Mouse (Mus musculus) limb, embryonic 13.5 days (tissue): ENCODE data around the gene Clasp1. TPM values are rescaled to one million over a fixed set of nuclear protein-coding genes. Genes with fewer than 3 reads are reported as not detected.
A peak's percentile ranks its signal among the peaks of the same experiment; 100 is the strongest.

ENCODE experiments used
- ATAC-seq: fragments of 200-750 bp; cut with Nextera tagmentation; 2 replicates; pipeline ENCODE4 v1.8.0; 2017; ENCODE audit warnings: low read depth, moderate number of reproducible peaks, moderate TSS enrichment; ENCODE audit not compliant: low FRiP score
- H3K27ac ChIP-seq: fragments of 300-500 bp; sonication (generic); 2 replicates; pipeline ENCODE4 v1.5.1; 2015; ENCODE audit warnings: inconsistent platforms, mild to moderate bottlenecking, moderate library complexity
- H3K27me3 ChIP-seq: fragments of 300-500 bp; sonication (generic); 2 replicates; pipeline ENCODE4 v1.6.1; 2015; ENCODE audit warnings: mild to moderate bottlenecking, inconsistent platforms
- H3K36me3 ChIP-seq: fragments of 300-500 bp; sonication (generic); 2 replicates; pipeline ENCODE4 v1.6.1; 2015; ENCODE audit warnings: inconsistent platforms, mild to moderate bottlenecking, moderate library complexity
- H3K4me1 ChIP-seq: fragments of 300-500 bp; sonication (generic); 2 replicates; pipeline ENCODE4 v1.6.1; 2015; ENCODE audit warnings: inconsistent platforms
- H3K4me2 ChIP-seq: fragments of 300-500 bp; sonication (generic); replicated peaks from 2 replicates; pipeline ENCODE4 v1.6.1; 2015; ENCODE audit warnings: inconsistent platforms, mild to moderate bottlenecking, moderate library complexity
- H3K4me3 ChIP-seq: fragments of 300-500 bp; sonication (generic); 2 replicates; pipeline ENCODE4 v1.5.1; 2015; ENCODE audit warnings: moderate library complexity, mild to moderate bottlenecking, inconsistent platforms
- H3K9ac ChIP-seq: fragments of 300-500 bp; sonication (generic); 2 replicates; pipeline ENCODE4 v1.6.1; 2015; ENCODE audit warnings: mild to moderate bottlenecking, inconsistent platforms
- H3K9me3 ChIP-seq: fragments of 300-500 bp; sonication (generic); 2 replicates; pipeline ENCODE4 v1.6.1; 2016; ENCODE audit warnings: inconsistent platforms
- WGBS: fragments of 180-500 bp; shearing (Covaris S2); methylation state at CpG from one replicate; pipeline ENCODE4 v1.1.7; 2015; 5-methylcytosine and 5-hydroxymethylcytosine counted together
- polyA plus RNA-seq: library from polyadenylated mRNA; unstranded; fragments of >200 nt; fragmentation: Nextera tagmentation; extraction: Ambion mirVana; gene quantifications from 2 replicates; pipeline ENCODE4 v1.2.1, GENCODE M21; 2015

The Clasp1 gene
- polyA plus RNA-seq, 1 experiment from 2014 or later = 66.3 TPM

- 0 out of 2 replicates have a peak, but pooled peaks cover 4% of the 10 kb centered on the region for H3K4me1 ChIP-seq
- 68% methylated on average over 3 of the region's 3 CpGs for WGBS
- no peaks in the 10 kb centered on the region for H3K27me3 ChIP-seq
These were observed 96.7 kb downstream of the Clasp1 start for GRCm38 (mm10) chr1:118485572-118485971.

DNA sequence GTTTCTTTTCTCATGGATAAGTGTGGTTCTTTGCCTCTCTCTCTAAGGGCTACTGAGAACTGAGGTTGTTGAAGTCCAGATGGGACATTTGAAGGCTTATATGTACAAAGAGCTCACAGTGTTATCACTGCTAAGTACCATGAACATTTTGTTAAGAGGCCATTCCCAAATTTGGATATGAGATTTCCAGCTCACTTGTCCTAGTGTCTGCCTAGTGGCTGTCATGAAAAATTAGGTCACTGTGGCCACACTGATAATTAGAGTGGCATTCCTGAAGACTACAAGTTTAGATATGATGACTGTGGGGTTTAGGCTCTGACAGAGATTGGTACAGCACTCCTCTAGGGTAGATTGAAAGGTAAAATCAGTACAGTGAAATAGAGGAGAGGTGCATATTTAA lies 97.2 kb downstream of the Clasp1 start:
- Histone ChIP-seq H3K27ac (no peak overlapping the region), H3K9me3 (no peaks in the 10 kb centered on the region), H3K9ac (no peak overlapping the region), H3K4me3 (no peak overlapping the region), H3K4me1 (0 out of 2 replicates have a peak, but pooled peaks cover 4% of the 10 kb centered on the region), H3K27me3 (no peaks in the 10 kb centered on the region), H3K36me3 (0 out of 2 replicates have a peak, but pooled peaks cover 6% of the 10 kb centered on the region), H3K4me2 (no peak overlapping the region)
- no peak for ATAC-seq

More at GRCm38 (mm10) chr1:118485572-118485971, 96.7 kb downstream of the Clasp1 start:
- 0 out of 2 replicates have a peak, but pooled peaks cover 6% of the 10 kb centered on the region for H3K36me3 ChIP-seq
- H3K9ac ChIP-seq = no peak overlapping the region
- H3K4me3 ChIP-seq = no peak overlapping the region
- H3K27ac ChIP-seq = no peak overlapping the region
- H3K9me3 ChIP-seq = no peaks in the 10 kb centered on the region
- H3K4me2 ChIP-seq = no peak overlapping the region
- ATAC-seq = no peak

DNA sequence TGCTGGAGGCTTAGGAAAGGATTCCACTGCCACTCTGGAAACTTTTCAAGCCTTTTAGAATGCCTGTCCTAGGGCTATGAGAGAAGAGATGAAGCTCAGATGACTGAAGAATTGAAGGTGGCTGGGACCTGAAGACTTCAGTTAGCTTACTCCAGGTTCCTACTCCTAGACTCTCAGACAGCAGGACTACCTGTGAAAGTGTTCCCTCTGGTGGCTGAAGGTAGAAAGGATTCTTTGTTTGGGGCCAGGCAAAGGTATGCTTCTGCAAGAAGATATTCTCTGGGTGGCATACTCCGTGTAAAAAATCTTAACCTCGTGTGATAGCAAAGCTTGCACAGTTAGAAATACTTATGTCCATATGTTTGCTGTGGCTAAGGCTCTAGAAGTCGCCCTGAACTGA lies 104.0 kb downstream of the Clasp1 start:
- no peak for ATAC-seq
- H3K9ac ChIP-seq = no peak overlapping the region
- H3K4me3 ChIP-seq = no peak overlapping the region
- WGBS = 83% methylated on average over 3 of the region's 3 CpGs
- no peak overlapping the region; the same call in 1 of the 2 replicates for H3K27ac ChIP-seq
- no peaks in the 10 kb centered on the region for H3K27me3 ChIP-seq
- peaks cover 5% of the 10 kb centered on the region for H3K36me3 ChIP-seq
- H3K9me3 ChIP-seq = no peaks in the 10 kb centered on the region
- H3K4me2 ChIP-seq = no peak overlapping the region
- peaks cover 8% of the 10 kb centered on the region; the same call in 1 of the 2 replicates for H3K4me1 ChIP-seq

GRCm38 (mm10) chr1:118494551-118494950 lies 105.7 kb downstream of the Clasp1 start:
- Histone ChIP-seq H3K4me1 (peaks cover 8% of the 10 kb centered on the region; the same call in 1 of the 2 replicates), H3K27ac (no peak overlapping the region), H3K9me3 (no peaks in the 10 kb centered on the region), H3K4me3 (no peak overlapping the region), H3K36me3 (peaks cover 20% of the 10 kb centered on the region), H3K4me2 (no peak overlapping the region), H3K27me3 (no peaks in the 10 kb centered on the region), H3K9ac (no peak overlapping the region)
- 80% methylated on average over 9 of the region's 9 CpGs for WGBS
- no peak for ATAC-seq

- H3K36me3 ChIP-seq = peaks cover 56% of the 10 kb centered on the region
- no peak overlapping the region for H3K9ac ChIP-seq
- H3K27me3 ChIP-seq = no peaks in the 10 kb centered on the region
- H3K9me3 ChIP-seq = no peaks in the 10 kb centered on the region
- WGBS = 77% methylated on average over 5 of the region's 5 CpGs
- no peak overlapping the region for H3K27ac ChIP-seq
- H3K4me1 ChIP-seq = peaks cover 8% of the 10 kb centered on the region; the same call in 1 of the 2 replicates
- ATAC-seq = peak; percentile 48
- H3K4me2 ChIP-seq = no peak overlapping the region
- H3K4me3 ChIP-seq = no peak overlapping the region
These were observed 109.5 kb downstream of the Clasp1 start for GRCm38 (mm10) chr1:118498311-118498710.

- Histone ChIP-seq H3K36me3 (peaks cover 76% of the 10 kb centered on the region), H3K4me2 (no peak overlapping the region), H3K9me3 (no peaks in the 10 kb centered on the region), H3K4me3 (no peak overlapping the region), H3K9ac (no peak overlapping the region), H3K27ac (no peak overlapping the region), H3K27me3 (no peaks in the 10 kb centered on the region), H3K4me1 (no peaks in the 10 kb centered on the region)
- ATAC-seq = no peak
- 94% methylated on average over 11 of the region's 11 CpGs for WGBS
These were observed 111.7 kb downstream of the Clasp1 start for GRCm38 (mm10) chr1:118500606-118501005.

GRCm38 (mm10) chr1:118501691-118502090 lies 112.8 kb downstream of the Clasp1 start:
- H3K36me3 ChIP-seq = peaks cover 87% of the 10 kb centered on the region
- no peak overlapping the region for H3K27ac ChIP-seq

DNA sequence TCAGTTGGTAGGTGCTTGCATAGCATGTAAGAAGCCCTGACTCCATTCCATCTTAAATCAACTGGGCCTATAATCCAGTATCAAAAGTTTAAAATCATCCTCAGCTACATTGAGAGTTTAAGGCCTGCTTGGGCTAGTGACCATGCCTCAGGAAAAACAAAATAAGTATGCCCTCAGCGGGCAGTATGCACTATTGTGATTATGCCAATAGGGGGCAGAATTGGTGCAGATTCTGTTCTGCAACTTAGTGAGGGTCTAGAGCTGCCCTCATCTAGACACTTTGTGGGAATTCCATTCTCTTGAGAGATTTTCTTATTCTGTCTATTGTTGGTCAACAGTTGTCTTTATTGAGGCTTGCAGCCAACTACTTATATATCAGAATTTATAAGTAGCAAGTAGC lies 116.9 kb downstream of the Clasp1 start:
- H3K9me3 ChIP-seq = no peaks in the 10 kb centered on the region
- no peak overlapping the region for H3K4me2 ChIP-seq
- peaks cover 95% of the 10 kb centered on the region for H3K36me3 ChIP-seq
- H3K9ac ChIP-seq = no peak overlapping the region
- H3K4me3 ChIP-seq = no peak overlapping the region
- H3K4me1 ChIP-seq = no peaks in the 10 kb centered on the region
- no peak overlapping the region for H3K27ac ChIP-seq
- no peaks in the 10 kb centered on the region for H3K27me3 ChIP-seq
- WGBS = 95% methylated on average over 1 of the region's 1 CpGs
- no peak for ATAC-seq

More at GRCm38 (mm10) chr1:118501691-118502090, 112.8 kb downstream of the Clasp1 start:
- H3K4me3 ChIP-seq = no peak overlapping the region
- no peaks in the 10 kb centered on the region for H3K4me1 ChIP-seq
- H3K27me3 ChIP-seq = no peaks in the 10 kb centered on the region
- no peak for ATAC-seq
- H3K9ac ChIP-seq = no peak overlapping the region
- H3K4me2 ChIP-seq = no peak overlapping the region
- no peaks in the 10 kb centered on the region for H3K9me3 ChIP-seq
- WGBS = 79% methylated on average over 2 of the region's 2 CpGs

DNA sequence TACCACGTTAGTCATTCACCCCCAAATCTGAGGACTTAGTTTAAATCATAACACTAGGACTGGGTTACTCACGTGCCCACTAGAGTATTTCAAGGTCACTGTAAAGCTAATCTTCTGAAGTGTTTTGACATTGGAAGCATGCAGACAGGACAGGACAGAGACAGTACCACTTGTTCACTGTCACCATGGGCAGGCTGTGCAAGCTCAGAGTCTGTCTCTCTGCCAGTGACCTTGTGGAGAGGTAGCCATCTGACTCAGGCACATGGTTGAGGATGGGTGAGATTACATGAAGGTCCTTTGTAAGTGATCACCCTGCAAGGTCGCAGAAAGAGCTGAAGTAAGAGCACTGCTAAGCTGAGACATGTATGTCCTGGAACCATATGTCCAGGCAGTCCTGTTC lies 122.1 kb downstream of the Clasp1 start:
- Histone ChIP-seq H3K36me3 (peaks cover 100% of the 10 kb centered on the region), H3K9me3 (no peaks in the 10 kb centered on the region), H3K27me3 (no peaks in the 10 kb centered on the region), H3K4me1 (no peaks in the 10 kb centered on the region), H3K4me3 (no peak overlapping the region), H3K9ac (no peak overlapping the region), H3K4me2 (no peak overlapping the region), H3K27ac (no peak overlapping the region)
- 91% methylated on average over 3 of the region's 3 CpGs for WGBS
- ATAC-seq = no peak

GRCm38 (mm10) chr1:118511738-118512530 lies 123.1 kb downstream of the Clasp1 start:
- ATAC-seq = no peak
- H3K36me3 ChIP-seq = peaks cover 98% of the 10 kb centered on the region
- H3K9me3 ChIP-seq = no peaks in the 10 kb centered on the region
- H3K9ac ChIP-seq = no peak overlapping the region
- no peaks in the 10 kb centered on the region for H3K4me1 ChIP-seq
- 90% methylated on average over 8 of the region's 8 CpGs for WGBS
- no peaks in the 10 kb centered on the region for H3K27me3 ChIP-seq
- no peak overlapping the region for H3K4me2 ChIP-seq
- no peak overlapping the region for H3K4me3 ChIP-seq
- H3K27ac ChIP-seq = no peak overlapping the region

DNA sequence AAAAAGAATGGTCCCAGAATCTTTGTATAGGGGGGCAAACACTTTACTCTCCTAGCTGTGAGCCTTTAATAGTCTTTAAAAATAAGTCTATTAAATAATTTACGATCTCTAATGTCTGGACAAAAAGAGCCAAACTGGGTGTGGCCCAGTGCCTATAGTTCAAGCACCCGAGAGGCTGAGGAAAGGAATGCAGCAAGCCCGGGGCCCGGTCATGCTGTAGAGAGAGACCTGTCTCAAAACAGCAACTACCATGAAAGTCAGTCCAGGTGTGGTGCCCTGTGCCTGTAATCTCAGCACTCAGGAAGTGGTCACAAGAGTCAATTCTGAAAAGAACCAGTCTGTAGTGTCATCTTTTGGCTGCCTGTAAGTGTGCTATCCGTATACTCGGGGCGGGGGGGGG lies 127.4 kb downstream of the Clasp1 start:
- no peak for ATAC-seq
- Histone ChIP-seq H3K9me3 (no peaks in the 10 kb centered on the region), H3K4me1 (no peaks in the 10 kb centered on the region), H3K36me3 (peaks cover 86% of the 10 kb centered on the region), H3K9ac (no peak overlapping the region), H3K4me2 (no peak overlapping the region), H3K4me3 (no peak overlapping the region), H3K27me3 (no peaks in the 10 kb centered on the region), H3K27ac (no peak overlapping the region)
- WGBS = 68% methylated on average over 7 of the region's 7 CpGs

GRCm38 (mm10) chr1:118523161-118523560 lies 134.3 kb downstream of the Clasp1 start:
- WGBS = 89% methylated on average over 6 of the region's 6 CpGs

More at GRCm38 (mm10) chr1:118523161-118523560, 134.3 kb downstream of the Clasp1 start:
- H3K4me3 ChIP-seq = no peak overlapping the region
- no peaks in the 10 kb centered on the region for H3K9me3 ChIP-seq
- no peaks in the 10 kb centered on the region for H3K4me1 ChIP-seq
- no peaks in the 10 kb centered on the region for H3K27me3 ChIP-seq
- H3K9ac ChIP-seq = no peak overlapping the region
- ATAC-seq = no peak
- peaks cover 72% of the 10 kb centered on the region for H3K36me3 ChIP-seq
- H3K4me2 ChIP-seq = no peak overlapping the region
- H3K27ac ChIP-seq = no peak overlapping the region
